Mouse (Mus musculus): ENCODE data around the gene Dnajc1. TPM values are rescaled to one million over a fixed set of nuclear protein-coding genes. Genes with fewer than 3 reads are reported as not detected.

Dnajc1 gene
- total and polyA plus RNA-seq, 3 experiments = 9.3 to 86.1 (median 14.3) TPM

GRCm38 (mm10) chr2:18218500-18218899 is 174.1 kb downstream of the Dnajc1 start:
- no peak overlapping the region for H3K9ac ChIP-seq (ENCODE audit: control insufficient read depth, low read depth, low read length, poor library complexity, severe bottlenecking)
- no peaks in the 10 kb centered on the region for H3K79me2 ChIP-seq (ENCODE audit: control insufficient read depth, insufficient read depth, low read length, poor library complexity)
- H3K27ac ChIP-seq (ENCODE audit: control insufficient read depth, low read depth, low read length) = no peak overlapping the region
- no peaks in the 10 kb centered on the region for H3K4me1 ChIP-seq (ENCODE audit: control insufficient read depth in 1 of 2, insufficient read depth in 2 of 2, low read length in 2 of 2)
- no peaks in the 10 kb centered on the region for H3K27me3 ChIP-seq (ENCODE audit: control insufficient read depth in 1 of 2, insufficient read depth in 2 of 2, low read length in 2 of 2)
- peaks cover 0 to 1% of the 10 kb centered on the region in 2 experiments; a peak in 2 of 4 replicates for H3K36me3 ChIP-seq (ENCODE audit: control insufficient read depth in 1 of 2, insufficient read depth in 2 of 2, low read length in 2 of 2)
- no peak for TF ChIP-seq HCFC1 (IDR thresholded peaks at IDR 0.05; ENCODE audit: low read depth, low read length)
- no peaks in the 10 kb centered on the region for H3K9me3 ChIP-seq (replicated peaks; ENCODE audit: insufficient read depth, low read length)
- no peak overlapping the region for H3K4me3 ChIP-seq (ENCODE audit: control insufficient read depth in 1 of 2, insufficient read depth in 1 of 2, low read depth in 2 of 2, low read length in 2 of 2)
- DNase-seq (ENCODE audit: low read depth, low spot score) = no peak

DNA sequence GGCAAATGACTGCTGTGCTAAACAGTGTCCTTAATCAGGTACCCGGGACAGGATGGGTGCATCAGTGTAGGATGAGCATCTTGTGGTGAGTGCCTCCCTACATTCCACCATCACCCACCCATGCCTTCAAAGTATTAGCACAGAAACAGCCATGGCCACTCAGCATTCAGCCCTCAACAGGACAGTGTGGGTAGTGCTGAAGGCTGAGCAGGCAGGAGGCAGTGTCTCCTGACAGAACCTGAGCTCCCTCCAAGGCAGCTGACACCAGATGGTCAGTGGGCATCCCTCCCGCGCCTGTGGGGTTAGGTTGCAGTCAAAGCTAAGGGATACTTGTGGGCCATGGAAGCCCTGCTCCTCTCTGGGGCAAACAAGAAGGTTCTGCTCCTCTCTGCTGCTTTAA is 174.8 kb downstream of the Dnajc1 start:
- DNase-seq (ENCODE audit: low read depth, low spot score) = no peak
- Histone ChIP-seq H3K36me3 (ENCODE audit: control insufficient read depth in 1 of 2, insufficient read depth in 2 of 2, low read length in 2 of 2) (peaks cover 0 to 1% of the 10 kb centered on the region in 2 experiments; a peak in 2 of 4 replicates), H3K27ac (ENCODE audit: control insufficient read depth, low read depth, low read length) (no peak overlapping the region), H3K4me3 (ENCODE audit: control insufficient read depth in 1 of 2, insufficient read depth in 1 of 2, low read depth in 2 of 2, low read length in 2 of 2) (no peak overlapping the region), H3K9ac (ENCODE audit: control insufficient read depth, low read depth, low read length, poor library complexity, severe bottlenecking) (no peak overlapping the region), H3K9me3 (replicated peaks; ENCODE audit: insufficient read depth, low read length) (no peaks in the 10 kb centered on the region), H3K27me3 (ENCODE audit: control insufficient read depth in 1 of 2, insufficient read depth in 2 of 2, low read length in 2 of 2) (no peaks in the 10 kb centered on the region), H3K4me1 (ENCODE audit: control insufficient read depth in 1 of 2, insufficient read depth in 2 of 2, low read length in 2 of 2) (no peaks in the 10 kb centered on the region), H3K79me2 (ENCODE audit: control insufficient read depth, insufficient read depth, low read length, poor library complexity) (no peaks in the 10 kb centered on the region)
- TF ChIP-seq GATA1 (IDR thresholded peaks at IDR 0.05; ENCODE audit: low read depth, low read length) = no peak
- no peak for TF ChIP-seq RCOR1 (IDR thresholded peaks at IDR 0.05; ENCODE audit: low read depth, low read length)
- no peak for TF ChIP-seq MYC (IDR thresholded peaks at IDR 0.05; ENCODE audit: low read depth, low read length)
- no peak for TF ChIP-seq BHLHE40 (IDR thresholded peaks at IDR 0.05; ENCODE audit: borderline replicate concordance, low read depth, low read length)
- no peak for TF ChIP-seq CHD1 (IDR thresholded peaks at IDR 0.05; ENCODE audit: low read depth, low read length)
- TF ChIP-seq MEF2A (IDR thresholded peaks at IDR 0.05; ENCODE audit: extremely low read depth, insufficient replicate concordance, low read depth, low read length, poor library complexity, severe bottlenecking) = no peak
- no peak for TF ChIP-seq HCFC1 (IDR thresholded peaks at IDR 0.05; ENCODE audit: low read depth, low read length)
- no peak for TF ChIP-seq MAX (IDR thresholded peaks at IDR 0.05; ENCODE audit: low read length)
- TF ChIP-seq MXI1 (IDR thresholded peaks at IDR 0.05; ENCODE audit: low read depth, low read length) = no peak
- no peak for TF ChIP-seq ZMIZ1 (IDR thresholded peaks at IDR 0.05; ENCODE audit: low read depth, low read length)
- no peak for TF ChIP-seq CHD2 (IDR thresholded peaks at IDR 0.05; ENCODE audit: low read length)
- no peak for TF ChIP-seq ETS1 (IDR thresholded peaks at IDR 0.05; ENCODE audit: low read depth, low read length)
- no peak for TF ChIP-seq SIN3A (IDR thresholded peaks at IDR 0.05; ENCODE audit: low read length)
- TF ChIP-seq JUND (IDR thresholded peaks at IDR 0.05; ENCODE audit: low read depth, low read length) = no peak
- TF ChIP-seq TAL1 (IDR thresholded peaks at IDR 0.05; ENCODE audit: low read length) = no peak
- no peak for TF ChIP-seq NELFE (IDR thresholded peaks at IDR 0.05; ENCODE audit: low read depth, low read length)
- no peak for TF ChIP-seq ZC3H11A (IDR thresholded peaks at IDR 0.05; ENCODE audit: low read depth, low read length)
- TF ChIP-seq KAT2A (conservative IDR thresholded peaks at IDR 0.05; ENCODE audit: low read depth, low read length) = no peak
- TF ChIP-seq MYB (IDR thresholded peaks at IDR 0.05; ENCODE audit: low read depth, low read length) = no peak

All from MEL (cell line).